Mouse (Mus musculus): ENCODE results near the gene Tatdn3.

- TF ChIP-seq CTCF (IDR thresholded peaks at IDR 0.05; ENCODE audit: extremely low read depth, insufficient read length, insufficient replicate concordance, low read depth, low read length) (no peak), POLR2A (IDR thresholded peaks at IDR 0.05; ENCODE audit: low read depth, low read length) (no peak)
These were observed 24.2 kb upstream of the Tatdn3 start for GRCm38 (mm10) chr1:191086960-191087359.

All from small intestine, adult 2 months (tissue).